Mouse (Mus musculus): ENCODE measurements around the gene Nup98. TPM values are rescaled to one million over a fixed set of nuclear protein-coding genes. Genes with fewer than 3 reads are reported as not detected.

Gene Nup98
- 10 to 100 TPM; 40.7 to 43.0 (median 41.7) TPM for total RNA-seq (2022)

- peak; percentile 95 to 99 for DNase-seq (ENCODE audit: low spot score in 2 of 2)
These were observed at the start of gene Nup98, which contains the start of gene Pgap2 for GRCm38 (mm10) chr7:102209756-102210721. TSS of gene Nup98 (minus strand) at chr7:102210176. TSS of gene Pgap2 (plus strand) at chr7:102210208.

DNA sequence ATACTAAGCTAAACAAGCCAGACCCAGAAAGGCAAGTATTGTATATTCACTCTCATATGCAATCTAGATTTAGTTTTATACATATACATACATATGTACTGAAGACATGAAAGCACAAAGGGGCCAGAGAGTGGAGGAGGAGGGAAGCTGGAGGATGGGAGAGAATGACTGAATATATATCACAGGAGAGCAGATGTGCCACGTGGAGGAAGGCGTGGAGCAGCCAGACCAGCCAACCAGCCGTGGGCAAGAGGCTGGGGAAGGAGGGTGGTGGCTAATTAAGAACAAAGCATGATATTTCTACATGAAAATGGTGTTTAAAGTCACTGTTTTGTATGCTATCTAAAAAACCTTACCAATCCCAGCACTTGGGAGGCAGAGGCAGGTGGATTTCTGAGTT, 48.8 kb upstream of the Nup98 start:
- DNase-seq (ENCODE audit: low spot score in 2 of 2), result no peak

- DNase-seq (ENCODE audit: low spot score in 2 of 2), result peak; percentile 64 to 80
These were observed 48.2 kb upstream of the Nup98 start for GRCm38 (mm10) chr7:102258189-102258588.

- no peak for DNase-seq (ENCODE audit: low spot score in 2 of 2)
These were observed 46.7 kb upstream of the Nup98 start for GRCm38 (mm10) chr7:102256636-102257035.

- DNase-seq (ENCODE audit: low spot score in 2 of 2), result no peak
These were observed 46.0 kb upstream of the Nup98 start, which contains the start of gene Rhog for GRCm38 (mm10) chr7:102255954-102256353. TSS of gene Rhog (minus strand) at chr7:102256054.

DNA sequence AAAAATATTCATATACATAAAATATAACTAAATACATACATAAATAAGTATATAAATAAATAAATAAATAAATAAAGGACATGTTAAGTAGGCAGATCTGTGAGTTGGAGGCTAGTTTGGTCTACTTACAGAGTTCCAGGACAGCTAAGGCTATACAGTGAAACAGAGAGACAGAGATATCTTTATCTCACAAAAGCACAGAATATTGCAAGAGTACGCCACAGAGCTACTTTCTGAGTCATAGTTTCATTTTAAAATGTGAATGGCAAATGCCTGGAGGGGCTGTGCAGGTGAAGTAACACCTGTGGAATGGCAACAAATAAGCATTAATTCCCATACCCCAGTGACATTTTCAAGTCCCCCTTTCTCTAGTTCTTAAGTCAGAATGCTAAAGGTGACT, 43.7 kb upstream of the Nup98 start:
- no peak for DNase-seq (ENCODE audit: low spot score in 2 of 2)

- DNase-seq (ENCODE audit: low spot score in 2 of 2), result peak; percentile 85
These were observed 40.7 kb upstream of the Nup98 start for GRCm38 (mm10) chr7:102250631-102251214.

GRCm38 (mm10) chr7:102249896-102250630, 40.1 kb upstream of the Nup98 start:
- DNase-seq (ENCODE audit: low spot score in 2 of 2), result peak in 1 of 2 experiments; percentile 45

- no peak for DNase-seq (ENCODE audit: low spot score in 2 of 2)
These were observed 39.5 kb upstream of the Nup98 start for GRCm38 (mm10) chr7:102249531-102249895.

GRCm38 (mm10) chr7:102248691-102249404, 38.9 kb upstream of the Nup98 start:
- DNase-seq (ENCODE audit: low spot score in 2 of 2), result no peak

DNA sequence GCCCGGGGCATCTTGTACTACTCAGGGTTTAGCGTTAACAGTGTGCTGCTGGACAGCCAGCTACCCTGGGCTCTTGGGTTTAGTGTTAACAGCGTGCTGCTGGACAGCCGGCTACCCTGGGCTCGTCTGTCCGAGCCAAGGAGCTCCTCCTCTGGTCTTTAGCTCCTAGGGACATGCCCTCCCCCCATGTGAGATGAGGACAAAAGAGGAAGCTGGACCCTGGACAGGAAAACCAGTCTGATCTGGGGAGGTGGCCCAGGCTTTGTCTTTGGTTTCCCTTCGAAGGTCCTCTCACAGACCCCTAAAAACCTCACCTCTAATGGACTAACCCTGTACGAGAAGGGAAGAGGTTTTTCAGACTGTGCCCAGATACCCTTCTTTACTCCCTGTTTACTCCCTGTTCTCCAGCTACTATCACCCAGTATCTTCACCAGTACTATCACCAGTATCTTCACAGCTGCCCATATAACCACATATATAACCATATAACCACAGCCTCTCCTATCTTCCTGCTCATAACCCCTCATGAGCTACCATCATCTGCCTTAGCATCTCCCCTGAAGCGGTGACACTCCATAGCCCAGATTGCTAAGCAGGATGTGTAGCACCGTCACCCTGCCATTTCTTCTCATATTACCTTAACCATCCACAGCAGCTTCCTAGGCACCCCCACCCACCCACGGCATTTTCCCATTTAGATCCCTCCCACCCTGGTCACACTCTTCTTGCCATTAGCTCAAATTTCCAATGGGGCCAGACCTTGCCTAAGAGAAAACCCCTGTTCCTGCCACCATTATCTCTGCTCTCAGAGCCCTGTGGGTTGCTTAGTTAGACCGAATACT, 37.2 kb upstream of the Nup98 start:
- no peak for DNase-seq (ENCODE audit: low spot score in 2 of 2)

- DNase-seq (ENCODE audit: low spot score in 2 of 2), result no peak
These were observed 36.3 kb upstream of the Nup98 start for GRCm38 (mm10) chr7:102246265-102246664.

- DNase-seq (ENCODE audit: low spot score in 2 of 2), result peak in 1 of 2 experiments; percentile 64
These were observed 35.8 kb upstream of the Nup98 start for GRCm38 (mm10) chr7:102245775-102246174.

GRCm38 (mm10) chr7:102244782-102245535, 35.0 kb upstream of the Nup98 start:
- DNase-seq (ENCODE audit: low spot score in 2 of 2), result no peak

GRCm38 (mm10) chr7:102243870-102244269, 33.9 kb upstream of the Nup98 start:
- no peak for DNase-seq (ENCODE audit: low spot score in 2 of 2)

GRCm38 (mm10) chr7:102242917-102243316, 32.9 kb upstream of the Nup98 start:
- no peak for DNase-seq (ENCODE audit: low spot score in 2 of 2)

GRCm38 (mm10) chr7:102242371-102242770, 32.4 kb upstream of the Nup98 start:
- no peak for DNase-seq (ENCODE audit: low spot score in 2 of 2)

DNA sequence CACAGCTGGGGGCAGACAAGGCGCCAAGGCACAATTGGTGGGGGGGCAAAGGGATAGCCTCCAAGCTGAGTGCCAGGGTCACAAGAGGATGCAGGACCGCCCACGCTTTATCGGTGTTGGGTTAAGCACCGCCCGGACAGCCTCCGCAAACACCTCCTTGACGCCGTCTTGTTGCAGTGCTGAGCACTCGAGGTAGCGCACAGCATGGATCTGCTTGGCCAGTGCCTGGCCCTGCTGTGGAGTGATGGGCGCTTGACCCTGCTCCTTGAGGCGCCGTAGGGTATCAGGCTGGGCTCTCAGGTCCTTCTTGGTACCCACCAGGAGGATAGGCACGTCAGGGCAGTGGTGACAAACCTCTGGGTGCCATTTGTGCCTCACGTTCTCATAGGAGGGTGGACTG, 29.6 kb upstream of the Nup98 start:
- no peak for DNase-seq (ENCODE audit: low spot score in 2 of 2)

- peak in 1 of 2 experiments; percentile 62 for DNase-seq (ENCODE audit: low spot score in 2 of 2)
These were observed 28.8 kb upstream of the Nup98 start for GRCm38 (mm10) chr7:102238686-102239286.

All from left cerebral cortex, adult 8-10 months (tissue).